Mouse (Mus musculus): ENCODE measurements around the gene Ube3b. TPM values are rescaled to one million over a fixed set of nuclear protein-coding genes. Genes with fewer than 3 reads are reported as not detected.

Gene Ube3b
- polyA plus RNA-seq, 1 experiment, result 79.2 TPM

- Histone ChIP-seq H3K27ac (ENCODE audit: insufficient read depth, low read length) (peak within 1 kb of the TSS; percentile 92), H3K4me1 (ENCODE audit: control insufficient read depth, insufficient read depth, low read length) (peaks cover 2% of the 10 kb centered on the region; the same call in 1 of the 2 replicates), H3K4me3 (ENCODE audit: insufficient read depth, low read length) (peak within 1 kb of the TSS; percentile 86)
- TF ChIP-seq CTCF (IDR thresholded peaks at IDR 0.05; ENCODE audit: extremely low read depth, insufficient read depth, low read length) (no peak), POLR2A (IDR thresholded peaks at IDR 0.05; ENCODE audit: extremely low read depth, insufficient read depth, low read length) (peak; percentile 44; the same call in 1 of the 2 replicates)
Observed at GRCm38 (mm10) chr5:114443566-114444367, 63.4 kb downstream of the Ube3b start, which contains the start of the genes Mmab and Mvk. Gene Mmab (minus strand): TSS chr5:114444060. Gene Mvk (plus strand): TSS chr5:114444269.

GRCm38 (mm10) chr5:114444368-114444692 is 63.9 kb downstream of the Ube3b start:
- Histone ChIP-seq H3K4me1 (ENCODE audit: control insufficient read depth, insufficient read depth, low read length) (peaks cover 2% of the 10 kb centered on the region; the same call in 1 of the 2 replicates), H3K4me3 (ENCODE audit: insufficient read depth, low read length) (peak overlapping the region; percentile 86), H3K27ac (ENCODE audit: insufficient read depth, low read length) (no peak overlapping the region)
- no peak for TF ChIP-seq CTCF (IDR thresholded peaks at IDR 0.05; ENCODE audit: extremely low read depth, insufficient read depth, low read length)
- TF ChIP-seq POLR2A (IDR thresholded peaks at IDR 0.05; ENCODE audit: extremely low read depth, insufficient read depth, low read length), result no peak

- no peak overlapping the region for H3K27ac ChIP-seq (ENCODE audit: insufficient read depth, low read length)
- no peak overlapping the region for H3K4me3 ChIP-seq (ENCODE audit: insufficient read depth, low read length)
- TF ChIP-seq CTCF (IDR thresholded peaks at IDR 0.05; ENCODE audit: extremely low read depth, insufficient read depth, low read length) (no peak), POLR2A (IDR thresholded peaks at IDR 0.05; ENCODE audit: extremely low read depth, insufficient read depth, low read length) (no peak)
Observed at GRCm38 (mm10) chr5:114449011-114449410, 68.6 kb downstream of the Ube3b start.

GRCm38 (mm10) chr5:114456287-114456686 is 75.9 kb downstream of the Ube3b start:
- Histone ChIP-seq H3K4me1 (ENCODE audit: control insufficient read depth, insufficient read depth, low read length) (no peaks in the 10 kb centered on the region), H3K4me3 (ENCODE audit: insufficient read depth, low read length) (no peak overlapping the region), H3K27ac (ENCODE audit: insufficient read depth, low read length) (no peak overlapping the region)
- TF ChIP-seq CTCF (IDR thresholded peaks at IDR 0.05; ENCODE audit: extremely low read depth, insufficient read depth, low read length) (no peak), POLR2A (IDR thresholded peaks at IDR 0.05; ENCODE audit: extremely low read depth, insufficient read depth, low read length) (no peak)

More at GRCm38 (mm10) chr5:114449011-114449410, 68.6 kb downstream of the Ube3b start:
- H3K4me1 ChIP-seq (ENCODE audit: control insufficient read depth, insufficient read depth, low read length), result peaks cover 2% of the 10 kb centered on the region; the same call in 1 of the 2 replicates

- Histone ChIP-seq H3K4me3 (ENCODE audit: insufficient read depth, low read length) (no peak overlapping the region), H3K4me1 (ENCODE audit: control insufficient read depth, insufficient read depth, low read length) (no peaks in the 10 kb centered on the region), H3K27ac (ENCODE audit: insufficient read depth, low read length) (no peak overlapping the region)
- TF ChIP-seq CTCF (IDR thresholded peaks at IDR 0.05; ENCODE audit: extremely low read depth, insufficient read depth, low read length) (no peak), POLR2A (IDR thresholded peaks at IDR 0.05; ENCODE audit: extremely low read depth, insufficient read depth, low read length) (no peak)
Observed at GRCm38 (mm10) chr5:114456995-114457605, 76.7 kb downstream of the Ube3b start.

GRCm38 (mm10) chr5:114461238-114461637 is 80.8 kb downstream of the Ube3b start:
- H3K4me3 ChIP-seq (ENCODE audit: insufficient read depth, low read length), result no peak overlapping the region
- H3K4me1 ChIP-seq (ENCODE audit: control insufficient read depth, insufficient read depth, low read length), result no peaks in the 10 kb centered on the region
- TF ChIP-seq POLR2A (IDR thresholded peaks at IDR 0.05; ENCODE audit: extremely low read depth, insufficient read depth, low read length) (no peak), CTCF (IDR thresholded peaks at IDR 0.05; ENCODE audit: extremely low read depth, insufficient read depth, low read length) (peak; percentile 78)
- no peak overlapping the region for H3K27ac ChIP-seq (ENCODE audit: insufficient read depth, low read length)

GRCm38 (mm10) chr5:114462067-114463040 is 81.9 kb downstream of the Ube3b start:
- Histone ChIP-seq H3K4me3 (ENCODE audit: insufficient read depth, low read length) (no peak overlapping the region), H3K4me1 (ENCODE audit: control insufficient read depth, insufficient read depth, low read length) (no peaks in the 10 kb centered on the region), H3K27ac (ENCODE audit: insufficient read depth, low read length) (no peak overlapping the region)
- TF ChIP-seq POLR2A (IDR thresholded peaks at IDR 0.05; ENCODE audit: extremely low read depth, insufficient read depth, low read length) (no peak), CTCF (IDR thresholded peaks at IDR 0.05; ENCODE audit: extremely low read depth, insufficient read depth, low read length) (no peak)

- Histone ChIP-seq H3K4me1 (ENCODE audit: control insufficient read depth, insufficient read depth, low read length) (no peaks in the 10 kb centered on the region), H3K4me3 (ENCODE audit: insufficient read depth, low read length) (no peak overlapping the region), H3K27ac (ENCODE audit: insufficient read depth, low read length) (no peak overlapping the region)
- TF ChIP-seq CTCF (IDR thresholded peaks at IDR 0.05; ENCODE audit: extremely low read depth, insufficient read depth, low read length) (no peak), POLR2A (IDR thresholded peaks at IDR 0.05; ENCODE audit: extremely low read depth, insufficient read depth, low read length) (no peak)
Observed at GRCm38 (mm10) chr5:114464561-114464960, 84.2 kb downstream of the Ube3b start.

- TF ChIP-seq POLR2A (IDR thresholded peaks at IDR 0.05; ENCODE audit: extremely low read depth, insufficient read depth, low read length), result no peak
- TF ChIP-seq CTCF (IDR thresholded peaks at IDR 0.05; ENCODE audit: extremely low read depth, insufficient read depth, low read length), result no peak
- H3K4me1 ChIP-seq (ENCODE audit: control insufficient read depth, insufficient read depth, low read length), result no peaks in the 10 kb centered on the region
- no peak overlapping the region for H3K4me3 ChIP-seq (ENCODE audit: insufficient read depth, low read length)
- no peak overlapping the region for H3K27ac ChIP-seq (ENCODE audit: insufficient read depth, low read length)
Observed at GRCm38 (mm10) chr5:114465641-114466040, 85.2 kb downstream of the Ube3b start.
